Mouse (Mus musculus): ENCODE measurements at regions not wholly inside any gene's neighbourhood (a gene's known extent, or its start where the extent isn't known, plus 50 kb on each side); places are given as distances from the start of the nearest gene placed in this dataset.
A peak's percentile ranks its signal among the peaks of the same experiment; 100 is the strongest.

DNA sequence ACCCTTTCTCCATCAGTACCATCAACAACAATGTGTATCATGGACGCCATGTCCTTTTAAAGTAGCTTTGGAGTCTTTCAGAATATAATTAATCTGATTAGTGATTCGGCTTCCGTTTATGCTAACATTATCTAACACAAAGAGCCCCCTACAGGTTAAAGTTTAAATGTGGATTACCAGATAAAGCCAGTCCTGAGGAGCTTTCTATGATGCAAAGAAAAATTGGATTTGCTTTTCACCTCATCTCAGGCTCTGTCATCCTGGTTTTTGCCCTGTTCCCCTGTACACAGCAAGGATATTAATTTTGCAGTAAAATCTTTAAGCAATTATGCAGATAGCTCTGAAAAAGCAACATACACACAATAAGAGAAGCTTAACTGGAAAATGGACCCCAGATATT, 412.7 kb upstream of the Tbc1d2b start:
- no peak for DNase-seq

- no peak for DNase-seq
Observed at GRCm38 (mm10) chr9:90690066-90690465, 419.5 kb upstream of the Tbc1d2b start.

GRCm38 (mm10) chr9:90691137-90691536, 420.5 kb upstream of the Tbc1d2b start:
- no peak for DNase-seq

- DNase-seq, result no peak
Observed at GRCm38 (mm10) chr9:90691676-90692661, 421.4 kb upstream of the Tbc1d2b start.

DNA sequence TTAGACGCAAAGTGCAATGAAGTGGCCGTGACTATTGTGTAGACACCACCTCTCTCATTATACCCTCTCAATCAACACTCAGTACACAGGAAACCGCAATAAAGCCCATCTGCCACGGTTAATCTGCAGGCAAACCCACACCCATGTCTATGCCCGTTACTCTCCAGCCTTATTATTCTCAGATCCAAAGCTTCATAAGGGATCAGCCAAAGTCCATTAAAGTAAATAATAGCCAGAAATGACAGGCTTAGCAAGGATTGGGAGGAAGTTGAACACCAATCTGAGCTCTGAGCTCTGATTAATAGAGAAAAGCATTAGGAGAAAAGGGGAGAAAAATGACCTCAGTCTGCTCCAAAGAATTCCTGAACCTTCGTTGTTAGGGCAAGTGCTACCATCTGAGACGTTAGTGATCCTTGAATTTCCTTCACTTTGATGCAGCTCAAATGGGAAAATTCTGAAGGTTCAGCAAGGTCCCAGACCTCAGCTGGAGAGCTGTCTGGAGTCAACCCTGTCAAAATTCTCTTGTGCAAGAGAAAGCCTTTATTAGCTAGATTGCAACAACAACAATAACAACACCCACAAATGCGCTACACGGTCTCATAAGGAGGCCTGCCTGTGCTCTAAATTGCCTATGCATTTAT, 422.5 kb upstream of the Tbc1d2b start:
- no peak for DNase-seq

- no peak for DNase-seq
Observed at GRCm38 (mm10) chr9:90694051-90694645, 423.5 kb upstream of the Tbc1d2b start.

DNA sequence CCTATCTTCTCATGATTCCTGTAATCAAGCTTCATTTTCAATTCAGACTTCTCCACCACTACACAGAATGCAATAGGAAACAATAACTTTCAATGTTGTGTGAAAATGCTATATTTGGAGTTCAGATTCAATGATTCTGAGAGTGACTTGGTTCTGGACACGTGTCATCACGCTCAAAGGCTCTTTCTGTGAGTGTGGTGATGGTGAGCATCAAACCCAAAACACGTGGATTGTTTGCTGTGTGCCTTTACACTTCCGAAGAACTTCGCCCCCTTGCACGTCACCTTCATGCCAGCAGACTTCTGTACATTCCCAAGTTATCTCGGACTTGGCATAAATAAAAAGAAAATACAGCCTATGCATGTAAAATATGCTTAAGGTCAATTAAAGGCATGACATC, 425.1 kb upstream of the Tbc1d2b start:
- no peak for DNase-seq

DNA sequence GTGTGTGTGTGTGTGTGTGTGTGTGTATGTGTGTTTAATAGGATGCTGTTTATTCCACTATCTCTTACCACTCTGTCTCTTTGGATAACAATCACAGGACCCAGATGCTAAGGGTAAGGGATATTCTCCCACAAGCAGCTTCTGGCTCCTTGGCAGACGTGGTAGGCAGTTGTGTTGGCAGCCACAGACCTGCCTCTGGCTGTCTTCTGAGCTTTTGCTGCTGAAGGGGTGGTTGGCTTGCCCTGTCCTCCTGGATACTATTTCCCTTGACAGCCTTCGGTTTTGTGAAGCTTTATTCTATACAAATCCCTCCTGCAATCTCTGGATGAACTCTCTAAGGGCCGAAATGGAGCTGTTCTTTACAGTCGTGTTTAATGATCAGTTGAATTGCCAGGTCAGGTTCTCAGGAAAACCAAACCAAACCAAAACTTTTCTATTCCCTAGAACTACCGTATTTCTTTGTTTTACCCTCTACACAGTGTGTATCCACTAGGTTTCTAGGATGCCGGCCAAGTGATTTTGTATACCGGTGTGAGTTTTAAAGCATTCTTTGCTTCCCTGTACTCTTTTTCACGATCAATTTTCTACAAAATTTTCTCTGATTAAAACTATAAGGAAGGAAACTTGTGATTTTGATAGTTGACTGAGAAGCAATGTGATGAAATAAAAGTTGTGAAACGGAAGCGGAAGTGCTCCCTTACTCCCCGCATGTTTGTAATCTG, 426.8 kb upstream of the Tbc1d2b start:
- no peak for DNase-seq

GRCm38 (mm10) chr9:90698439-90698838, 427.8 kb upstream of the Tbc1d2b start:
- no peak for DNase-seq

GRCm38 (mm10) chr9:90699064-90699463, 428.5 kb upstream of the Tbc1d2b start:
- DNase-seq, result peak in 1 of 2 experiments; percentile 0

GRCm38 (mm10) chr9:90700236-90701179, 429.9 kb upstream of the Tbc1d2b start:
- no peak for DNase-seq

DNA sequence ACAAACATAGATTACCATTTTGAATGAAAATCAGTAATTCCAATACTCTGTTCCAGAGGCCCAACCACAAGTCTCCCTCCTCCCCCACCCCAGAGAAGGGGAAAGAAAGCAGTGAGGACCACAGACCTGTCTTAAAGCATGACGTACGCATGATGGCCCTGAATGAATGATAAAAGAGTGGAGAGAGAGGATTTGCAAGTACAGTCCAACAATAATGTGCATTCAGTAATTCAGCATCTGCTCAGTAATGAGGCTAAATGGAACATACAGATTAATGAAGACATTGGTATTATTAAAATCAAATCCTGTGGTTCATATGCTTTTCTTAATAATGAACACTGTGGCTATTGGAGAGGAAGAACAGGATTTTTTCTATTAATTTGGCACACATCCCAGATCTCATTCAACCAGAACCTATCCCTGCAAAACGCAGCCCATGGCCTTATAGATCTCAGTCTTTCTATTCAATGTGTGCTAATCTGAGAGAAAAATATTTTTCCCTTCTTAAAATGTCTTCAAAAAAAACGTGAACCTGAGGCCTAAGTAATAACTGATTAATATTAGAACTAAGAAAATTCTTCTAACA, 430.7 kb upstream of the Tbc1d2b start:
- no peak for DNase-seq

- no peak for DNase-seq
Observed at GRCm38 (mm10) chr9:90713685-90714084, 443.1 kb upstream of the Tbc1d2b start.

DNA sequence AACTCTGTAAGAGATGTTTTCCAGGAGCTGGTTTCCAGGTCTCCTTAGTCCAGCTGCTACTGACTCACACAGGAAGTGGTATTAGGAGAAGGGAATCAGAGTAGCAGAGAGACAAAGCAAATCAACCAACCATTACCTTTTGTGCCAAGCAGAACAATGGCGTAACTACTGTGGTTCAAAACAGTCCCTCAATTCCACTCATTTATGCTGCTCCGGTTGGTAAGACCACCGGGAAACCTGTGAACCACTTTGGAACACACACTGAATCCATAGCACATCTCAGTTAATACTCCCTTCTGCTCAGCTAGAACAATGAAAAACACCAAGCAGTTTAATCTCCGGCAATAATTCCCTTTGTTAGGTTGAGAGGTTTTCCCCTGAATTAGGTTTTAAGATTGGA, 460.8 kb upstream of the Tbc1d2b start:
- DNase-seq, result no peak

GRCm38 (mm10) chr9:90757175-90757574, 486.6 kb upstream of the Tbc1d2b start:
- DNase-seq, result no peak

DNA sequence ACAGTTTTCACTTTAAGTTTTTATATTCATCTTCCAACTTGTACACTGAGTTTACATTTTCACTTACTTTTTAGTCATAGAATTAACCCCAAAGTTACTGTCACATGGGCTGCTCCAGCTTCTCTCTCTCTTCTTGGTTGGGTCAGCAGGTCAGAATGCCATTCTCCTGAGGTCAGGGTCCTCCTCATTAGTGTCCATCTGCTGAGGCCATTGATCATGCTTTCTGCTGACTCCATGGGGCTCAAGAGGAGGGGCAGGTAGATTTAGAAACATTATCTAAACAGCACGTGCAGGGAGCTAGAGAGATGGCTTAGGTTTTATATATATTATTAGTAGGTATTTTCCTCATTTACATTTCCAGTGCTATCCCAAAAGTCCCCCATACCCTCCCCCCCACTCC, 503.7 kb upstream of the Tbc1d2b start:
- no peak for DNase-seq

DNA sequence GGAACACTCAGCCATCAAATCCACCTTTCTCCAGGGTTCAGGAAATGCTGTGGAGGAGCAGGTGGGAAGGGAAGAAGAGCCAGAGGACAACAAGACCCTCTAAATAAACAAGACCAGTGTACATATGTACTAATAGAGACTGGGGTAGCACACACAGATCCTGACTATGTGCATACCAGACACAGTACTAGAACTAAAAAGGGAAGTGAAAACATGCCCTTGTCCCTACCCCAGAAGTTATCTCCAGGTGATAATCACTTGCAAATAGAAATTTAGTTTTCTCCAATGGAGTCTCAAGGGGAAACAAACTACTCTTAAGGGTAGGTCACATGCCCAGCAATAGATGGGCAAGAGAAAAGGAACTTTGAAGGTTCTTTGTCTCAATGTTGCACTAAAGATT, 518.9 kb upstream of the Tbc1d2b start:
- no peak for DNase-seq

DNA sequence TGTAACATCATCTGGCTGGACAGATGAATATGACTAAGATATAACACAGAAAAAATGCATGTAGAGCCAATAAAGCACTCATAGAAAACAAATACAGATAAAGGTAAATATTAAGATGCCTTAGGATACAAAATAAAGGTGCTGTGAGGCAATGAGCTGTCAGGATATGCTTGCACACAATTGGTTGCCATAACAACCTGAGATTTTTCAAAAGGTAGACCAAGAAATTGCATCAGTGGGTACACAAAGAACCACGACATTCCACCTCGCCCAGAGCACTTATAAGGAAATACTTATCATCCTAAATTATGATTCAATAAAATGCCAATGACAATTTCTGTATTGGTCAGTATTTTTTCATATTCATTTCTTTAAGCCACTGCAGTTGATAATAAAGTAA, 521.3 kb upstream of the Tbc1d2b start:
- DNase-seq, result no peak

GRCm38 (mm10) chr9:90816844-90817243, 545.4 kb upstream of the Zic4 start:
- DNase-seq, result no peak

DNA sequence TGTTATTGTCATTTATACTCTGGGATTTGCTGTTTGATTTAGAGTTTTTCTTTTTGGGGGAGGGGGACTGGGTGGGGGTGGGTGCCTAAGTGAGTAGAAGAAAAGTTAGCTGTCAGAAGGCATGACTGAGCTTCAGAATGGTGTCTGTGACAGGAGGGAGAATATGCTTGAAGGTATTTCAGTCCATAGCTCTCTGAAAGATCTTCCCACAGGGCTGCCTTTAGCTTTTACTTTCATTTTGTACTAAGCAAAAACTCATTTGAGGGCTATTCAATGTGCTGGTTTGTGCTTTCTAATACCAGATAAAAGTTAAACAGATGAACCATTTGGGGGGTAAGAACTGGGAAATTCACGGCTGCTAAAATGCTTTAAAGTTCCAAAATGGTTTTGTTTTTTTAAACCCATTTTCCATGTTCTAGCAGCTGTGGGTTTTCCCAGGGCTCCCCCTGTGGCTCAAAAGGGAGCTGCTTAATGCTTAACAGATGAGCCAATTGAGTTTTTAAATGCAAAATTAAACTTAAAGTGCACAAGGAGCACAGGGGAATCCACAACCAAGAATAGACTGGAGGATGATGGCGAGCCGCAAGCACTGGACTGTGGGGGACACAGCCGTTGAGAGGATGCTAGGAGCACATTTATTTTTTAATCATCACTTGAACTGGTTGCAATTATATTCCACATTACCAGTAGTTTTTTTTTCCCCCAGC, 538.5 kb upstream of the Zic4 start:
- no peak for DNase-seq

GRCm38 (mm10) chr9:90827474-90827873, 534.7 kb upstream of the Zic4 start:
- no peak for DNase-seq
